Mouse (Mus musculus) liver, postnatal 0 days (tissue): ENCODE data around the gene Usp47. TPM values are rescaled to one million over a fixed set of nuclear protein-coding genes. Genes with fewer than 3 reads are reported as not detected.

Experiments used
- ATAC-seq: fragments of 200-750 bp; cut with Nextera tagmentation; 2 replicates; pipeline ENCODE4 v1.8.0; 2017; ENCODE audit warnings: mild to moderate bottlenecking, moderate library complexity
- DNase-seq: peaks from one replicate; pipeline ENCODE4 v3.0.0-alpha.2; 2016
- H3K27ac ChIP-seq: fragments of 300-500 bp; sonication (generic); 2 replicates; pipeline ENCODE4 v1.5.1; 2014; ENCODE audit warnings: antibody characterized with exemption, moderate library complexity, mild to moderate bottlenecking, low read depth
- H3K27me3 ChIP-seq: fragments of 300-500 bp; sonication (generic); 2 replicates; pipeline ENCODE4 v1.6.1; 2014; ENCODE audit warnings: low read length, control low read depth, mixed read lengths; ENCODE audit not compliant: insufficient read depth
- H3K36me3 ChIP-seq: fragments of 300-500 bp; sonication (generic); replicated peaks from 2 replicates; pipeline ENCODE4 v1.6.1; 2014; ENCODE audit warnings: mild to moderate bottlenecking, control low read depth, low read length, moderate library complexity, mixed read lengths; ENCODE audit not compliant: insufficient read depth
- H3K4me1 ChIP-seq: fragments of 300-500 bp; sonication (generic); 2 replicates; pipeline ENCODE4 v1.6.1; 2014; ENCODE audit warnings: antibody characterized with exemption, mild to moderate bottlenecking, control low read depth; ENCODE audit not compliant: insufficient read depth
- H3K4me2 ChIP-seq: fragments of 300-500 bp; sonication (generic); 2 replicates; pipeline ENCODE4 v1.6.1; 2014; ENCODE audit warnings: low read depth, mild to moderate bottlenecking, low read length, moderate library complexity, mixed read lengths
- H3K4me3 ChIP-seq: fragments of 300-500 bp; sonication (generic); 2 replicates; pipeline ENCODE4 v1.5.1; 2014; ENCODE audit warnings: low read depth, low read length
- H3K9ac ChIP-seq: fragments of 300-500 bp; sonication (generic); replicated peaks from 2 replicates; pipeline ENCODE4 v1.6.1; 2014; ENCODE audit warnings: mild to moderate bottlenecking, moderate library complexity
- H3K9me3 ChIP-seq: fragments of 300-500 bp; sonication (generic); 2 replicates; pipeline ENCODE4 v1.6.1; 2016; ENCODE audit warnings: mild to moderate bottlenecking, control low read depth, low read length, mixed read lengths
- CTCF ChIP-seq: sonication (generic); IDR thresholded peaks from 2 replicates; pipeline ENCODE4 v1.5.1; 2016; ENCODE audit warnings: antibody characterized with exemption, low read depth
- EP300 ChIP-seq: IDR thresholded peaks from 2 replicates; pipeline ENCODE4 v1.6.1; 2016; ENCODE audit warnings: antibody characterized with exemption, low read depth, mild to moderate bottlenecking
- WGBS: fragments of 180-500 bp; shearing (Covaris S2); extraction: QIAGEN DNeasy Blood & Tissue Kit; methylation state at CpG from one replicate; pipeline ENCODE4 v1.1.7; 2014; ENCODE audit not compliant: insufficient replicate concordance; 5-methylcytosine and 5-hydroxymethylcytosine counted together
- polyA plus RNA-seq: library from polyadenylated mRNA; unstranded; fragments of >200 nt; fragmentation: Nextera tagmentation; extraction: Ambion mirVana; gene quantifications from 2 replicates; pipeline ENCODE4 v1.2.1, GENCODE M21; 2015

The Usp47 gene
- polyA plus RNA-seq, 1 experiment from 2014 or later: 14.4 TPM

DNA sequence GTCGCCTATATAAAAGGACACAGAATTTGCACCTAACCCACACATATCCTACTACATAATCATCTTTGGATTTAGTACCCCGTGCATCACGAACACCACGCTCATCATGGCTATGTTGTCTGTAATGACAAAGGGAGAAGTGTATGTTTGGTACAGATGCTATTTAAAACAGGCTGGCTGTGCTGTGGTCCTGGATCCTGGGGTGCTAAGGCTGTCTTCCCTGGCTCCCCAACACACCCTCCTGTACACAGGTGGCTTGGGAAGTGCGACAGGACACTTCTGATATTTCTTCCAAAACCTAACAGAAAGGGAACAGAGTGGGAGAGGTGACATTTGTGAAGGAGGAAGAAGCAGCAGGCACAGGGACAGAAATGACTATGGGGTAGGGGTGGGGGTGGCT, 100.3 kb downstream of the Usp47 start:
- no peak overlapping the region for H3K4me3 ChIP-seq
- H3K9me3 ChIP-seq: no peaks in the 10 kb centered on the region
- no peak overlapping the region for H3K9ac ChIP-seq
- DNase-seq: no peak
- ATAC-seq: no peak
- no peaks in the 10 kb centered on the region; the same call in 1 of the 2 replicates for H3K4me1 ChIP-seq
- H3K27ac ChIP-seq: no peak overlapping the region
- 74% methylated on average over 5 of the region's 5 CpGs for WGBS
- no peaks in the 10 kb centered on the region for H3K27me3 ChIP-seq
- no peaks in the 10 kb centered on the region for H3K36me3 ChIP-seq
- no peak overlapping the region for H3K4me2 ChIP-seq
- TF ChIP-seq EP300 (no peak), CTCF (no peak)

DNA sequence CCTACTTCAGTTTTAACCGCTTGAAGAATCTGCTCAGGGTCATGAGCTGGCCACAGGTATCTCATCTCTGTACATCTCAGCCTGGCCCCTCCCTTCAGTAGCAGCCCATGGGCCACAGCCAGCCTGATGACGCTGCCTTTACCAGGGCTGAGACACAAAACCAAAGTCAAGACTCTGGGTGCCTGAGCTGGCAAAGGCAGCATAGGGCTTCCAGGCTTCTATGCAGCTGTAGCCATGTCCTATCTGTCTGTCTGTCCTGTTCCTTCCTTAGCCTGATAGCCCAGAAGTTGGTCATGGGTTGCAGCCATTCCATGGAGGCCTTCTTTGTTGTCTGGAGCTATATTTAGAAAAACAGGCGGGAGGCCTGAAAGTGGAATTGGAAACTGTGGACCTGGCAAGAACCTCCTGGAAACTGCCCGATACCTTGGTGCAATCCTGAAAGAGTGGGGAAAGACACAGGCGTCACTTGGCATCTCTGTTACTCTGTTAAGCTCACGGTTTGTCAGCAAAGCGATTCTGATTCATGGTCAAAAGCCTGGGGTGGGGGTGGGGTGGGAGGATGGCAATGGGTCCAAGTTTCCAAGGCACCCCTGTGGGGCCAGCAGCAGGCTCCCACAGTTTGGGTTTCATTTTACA, 102.4 kb downstream of the Usp47 start:
- Histone ChIP-seq H3K4me3 (no peak overlapping the region), H3K27me3 (no peaks in the 10 kb centered on the region), H3K4me2 (no peak overlapping the region), H3K4me1 (no peaks in the 10 kb centered on the region; the same call in 1 of the 2 replicates), H3K9me3 (no peaks in the 10 kb centered on the region), H3K36me3 (no peaks in the 10 kb centered on the region), H3K27ac (no peak overlapping the region), H3K9ac (no peak overlapping the region)
- TF ChIP-seq EP300: no peak
- WGBS: 75% methylated on average over 7 of the region's 7 CpGs
- ATAC-seq: no peak
- no peak for DNase-seq

DNA sequence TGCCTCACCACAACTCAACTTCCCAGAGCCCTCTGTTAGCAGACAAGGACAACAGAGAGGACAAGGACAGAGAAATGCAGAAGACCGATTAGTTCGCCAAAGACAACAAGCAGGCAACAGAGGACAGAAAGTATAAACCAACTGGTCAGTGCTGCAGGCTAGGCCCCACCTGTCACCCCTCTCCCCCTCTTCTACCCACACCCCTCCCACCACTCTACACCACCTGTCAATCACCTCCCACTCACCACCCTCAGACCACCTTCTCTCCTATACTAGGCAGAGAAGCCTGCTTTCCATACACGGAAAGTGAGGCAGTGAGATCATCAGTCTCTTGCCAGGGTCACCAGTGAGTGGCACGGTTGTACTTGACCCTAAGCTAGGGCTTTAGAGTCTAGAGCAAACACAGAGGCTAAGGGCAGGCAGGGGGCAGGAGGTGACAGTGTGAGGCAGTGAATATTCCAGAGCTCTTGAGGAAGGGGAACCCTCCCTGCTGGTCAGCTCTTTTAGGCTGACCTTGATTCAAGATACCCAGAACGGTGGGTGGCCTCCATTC, 103.9 kb downstream of the Usp47 start:
- WGBS: 58% methylated on average over 5 of the region's 5 CpGs
- ATAC-seq (no peak), DNase-seq (no peak)
- no peak overlapping the region for H3K4me2 ChIP-seq
- H3K36me3 ChIP-seq: no peaks in the 10 kb centered on the region
- H3K27me3 ChIP-seq: no peaks in the 10 kb centered on the region
- no peaks in the 10 kb centered on the region for H3K9me3 ChIP-seq
- H3K9ac ChIP-seq: no peak overlapping the region
- H3K4me3 ChIP-seq: no peak overlapping the region
- no peak for TF ChIP-seq CTCF
- no peak for TF ChIP-seq EP300
- no peaks in the 10 kb centered on the region; the same call in 1 of the 2 replicates for H3K4me1 ChIP-seq
- no peak overlapping the region for H3K27ac ChIP-seq

DNA sequence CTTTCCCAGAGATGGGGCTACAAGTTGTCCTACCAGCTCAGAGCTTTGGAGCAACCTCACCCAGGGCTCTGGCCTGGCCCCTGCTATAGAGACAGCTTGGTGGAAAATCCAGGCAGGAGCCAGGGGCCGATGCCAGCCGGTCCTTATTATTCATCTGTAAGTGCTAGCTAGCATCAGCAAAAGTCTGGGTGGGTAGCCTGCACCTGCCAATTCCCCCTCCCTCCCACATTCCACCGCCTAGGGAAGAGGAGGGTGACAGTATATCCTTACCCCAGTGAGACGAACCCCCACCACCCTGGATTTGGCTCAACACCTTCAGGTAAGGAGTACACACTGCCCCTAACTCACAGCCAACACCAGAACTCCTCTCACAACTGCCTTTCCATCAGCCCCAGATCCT, 104.7 kb downstream of the Usp47 start:
- no peak overlapping the region for H3K4me2 ChIP-seq
- no peak for TF ChIP-seq EP300
- TF ChIP-seq CTCF: no peak
- H3K27ac ChIP-seq: no peak overlapping the region
- WGBS: 79% methylated on average over 4 of the region's 4 CpGs
- no peak overlapping the region for H3K4me3 ChIP-seq
- no peak for ATAC-seq
- DNase-seq: no peak
- H3K4me1 ChIP-seq: no peaks in the 10 kb centered on the region; the same call in 1 of the 2 replicates
- no peaks in the 10 kb centered on the region for H3K27me3 ChIP-seq
- no peaks in the 10 kb centered on the region for H3K36me3 ChIP-seq
- H3K9me3 ChIP-seq: no peaks in the 10 kb centered on the region
- no peak overlapping the region for H3K9ac ChIP-seq

DNA sequence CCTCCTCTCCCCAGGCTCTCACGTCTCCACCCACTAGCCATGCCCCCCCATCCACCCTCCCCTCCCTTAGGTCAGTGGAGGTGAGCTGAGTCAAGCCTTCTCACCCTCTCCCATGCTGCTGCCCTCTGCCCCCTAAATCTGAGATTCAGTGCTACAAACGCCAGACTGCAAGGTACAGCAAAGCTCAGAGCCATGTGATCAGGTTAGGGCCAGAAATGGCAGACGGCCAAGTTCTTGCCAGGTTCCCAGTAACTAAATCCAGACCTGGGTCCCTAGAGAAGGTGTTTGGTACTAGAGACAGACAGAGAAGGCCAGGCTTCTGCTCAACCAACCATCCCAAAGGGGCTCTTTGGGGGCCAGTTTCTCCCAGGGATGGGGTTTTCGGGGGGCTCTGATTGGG, 105.5 kb downstream of the Usp47 start:
- TF ChIP-seq CTCF: no peak
- no peak for TF ChIP-seq EP300
- Histone ChIP-seq H3K9ac (no peak overlapping the region), H3K4me1 (no peaks in the 10 kb centered on the region; the same call in 1 of the 2 replicates), H3K4me2 (no peak overlapping the region), H3K4me3 (no peak overlapping the region), H3K36me3 (no peaks in the 10 kb centered on the region), H3K27ac (no peak overlapping the region), H3K9me3 (no peaks in the 10 kb centered on the region), H3K27me3 (no peaks in the 10 kb centered on the region)
- ATAC-seq: no peak
- WGBS: 79% methylated on average over 4 of the region's 4 CpGs
- DNase-seq: peak; percentile 47

DNA sequence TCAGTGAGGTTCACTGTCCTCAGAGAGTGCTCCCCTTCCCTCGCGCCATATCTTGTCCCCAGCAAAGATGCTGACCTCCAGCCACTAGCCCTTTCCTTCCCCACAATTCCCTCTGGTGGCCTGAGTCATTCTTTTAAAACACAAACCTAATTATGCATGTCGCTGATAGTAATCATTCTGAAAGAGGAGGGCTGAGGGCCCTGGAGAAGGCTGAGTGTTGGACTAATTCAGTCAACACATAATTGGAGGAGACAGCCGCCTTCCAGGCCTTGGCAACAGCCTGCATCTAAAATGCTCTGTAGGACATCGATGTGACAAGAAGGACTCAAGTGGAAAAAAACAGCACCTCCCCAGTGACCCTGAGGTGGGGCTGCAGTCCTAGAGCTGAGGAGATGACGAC, 106.5 kb downstream of the Usp47 start:
- no peak for TF ChIP-seq CTCF
- no peak for TF ChIP-seq EP300
- no peaks in the 10 kb centered on the region for H3K9me3 ChIP-seq
- H3K9ac ChIP-seq: no peak overlapping the region
- H3K27ac ChIP-seq: no peak overlapping the region
- no peaks in the 10 kb centered on the region; the same call in 1 of the 2 replicates for H3K4me1 ChIP-seq
- H3K27me3 ChIP-seq: no peaks in the 10 kb centered on the region
- H3K4me2 ChIP-seq: no peak overlapping the region
- ATAC-seq (no peak), DNase-seq (no peak)
- WGBS: 81% methylated on average over 6 of the region's 6 CpGs
- H3K4me3 ChIP-seq: no peak overlapping the region
- no peaks in the 10 kb centered on the region for H3K36me3 ChIP-seq
